Mouse (Mus musculus) hindbrain, postnatal 0 days (tissue): ENCODE data around the gene Rarg. TPM values are rescaled to one million over a fixed set of nuclear protein-coding genes. Genes with fewer than 3 reads are reported as not detected.

Experiments
- ATAC-seq: fragments of 200-750 bp; cut with Nextera tagmentation; 2 replicates; pipeline ENCODE4 v1.8.0; 2017; ENCODE audit warnings: mild to moderate bottlenecking, moderate TSS enrichment, moderate library complexity
- DNase-seq: peaks from one replicate; pipeline ENCODE4 v3.0.0-alpha.2; 2015; ENCODE audit warnings: low spot score
- H3K27ac ChIP-seq: fragments of 300-500 bp; sonication (generic); 2 replicates; pipeline ENCODE4 v1.5.1; 2014; ENCODE audit warnings: mild to moderate bottlenecking
- H3K27me3 ChIP-seq: fragments of 300-500 bp; sonication (generic); 2 replicates; pipeline ENCODE4 v1.6.1; 2014; ENCODE audit warnings: low read length, mixed read lengths; ENCODE audit not compliant: insufficient read depth
- H3K36me3 ChIP-seq: fragments of 300-500 bp; sonication (generic); 2 replicates; pipeline ENCODE4 v1.6.1; 2014; ENCODE audit warnings: low read length, mixed read lengths; ENCODE audit not compliant: insufficient read depth
- H3K4me1 ChIP-seq: fragments of 300-500 bp; sonication (generic); 2 replicates; pipeline ENCODE4 v1.6.1; 2014; ENCODE audit warnings: antibody characterized with exemption, low read length, mixed read lengths; ENCODE audit not compliant: insufficient read depth
- H3K4me2 ChIP-seq: fragments of 300-500 bp; sonication (generic); 2 replicates; pipeline ENCODE4 v1.6.1; 2014; ENCODE audit warnings: low read depth, mild to moderate bottlenecking, low read length, moderate library complexity, mixed read lengths
- H3K4me3 ChIP-seq: fragments of 300-500 bp; sonication (generic); 2 replicates; pipeline ENCODE4 v1.5.1; 2014; ENCODE audit warnings: low read length
- H3K9ac ChIP-seq: fragments of 300-500 bp; sonication (generic); replicated peaks from 2 replicates; pipeline ENCODE4 v1.6.1; 2014; ENCODE audit warnings: mild to moderate bottlenecking, low read length, moderate library complexity, mixed read lengths
- H3K9me3 ChIP-seq: fragments of 300-500 bp; sonication (generic); 2 replicates; pipeline ENCODE4 v1.6.1; 2016; ENCODE audit warnings: low read length, mixed read lengths
- CTCF ChIP-seq: IDR thresholded peaks from 2 replicates; pipeline ENCODE4 v1.5.1; 2016; ENCODE audit warnings: antibody characterized with exemption, control low read depth, low read depth
- WGBS: fragments of 180-500 bp; shearing (Covaris S2); extraction: QIAGEN DNeasy Blood & Tissue Kit; methylation state at CpG from one replicate; pipeline ENCODE4 v1.1.7; 2014; 5-methylcytosine and 5-hydroxymethylcytosine counted together
- polyA plus RNA-seq: library from polyadenylated mRNA; unstranded; fragments of >200 nt; fragmentation: Nextera tagmentation; extraction: Ambion mirVana; gene quantifications from 2 replicates; pipeline ENCODE4 v1.2.1, GENCODE M21; 2015
- total RNA-seq: library from RNA; depleted of rRNA; stranded (reverse); fragments of >200 nt; gene quantifications from 2 replicates; pipeline ENCODE4 v1.2.3, GENCODE M21; 2014; rRNA removed

Gene Rarg
- total and polyA plus RNA-seq, 2 experiments from 2014 or later: 4.4 to 8.8 TPM

GRCm38 (mm10) chr15:102188096-102188495 is 69.2 kb downstream of the Rarg start:
- 89% methylated on average over 10 of the region's 10 CpGs for WGBS
- Histone ChIP-seq H3K4me2 (no peak overlapping the region), H3K27ac (no peak overlapping the region), H3K4me3 (no peak overlapping the region), H3K9me3 (no peaks in the 10 kb centered on the region), H3K36me3 (peaks cover 9% of the 10 kb centered on the region; the same call in 1 of the 2 replicates), H3K4me1 (no peaks in the 10 kb centered on the region), H3K9ac (no peak overlapping the region), H3K27me3 (no peaks in the 10 kb centered on the region)
- TF ChIP-seq CTCF: no peak
- ATAC-seq (no peak), DNase-seq (no peak)

GRCm38 (mm10) chr15:102186239-102186638 is 71.1 kb downstream of the Rarg start:
- Histone ChIP-seq H3K27ac (no peak overlapping the region), H3K36me3 (peaks cover 9% of the 10 kb centered on the region; the same call in 1 of the 2 replicates), H3K4me3 (no peak overlapping the region), H3K9ac (no peak overlapping the region), H3K4me1 (no peaks in the 10 kb centered on the region), H3K4me2 (no peak overlapping the region), H3K27me3 (no peaks in the 10 kb centered on the region), H3K9me3 (no peaks in the 10 kb centered on the region)
- no peak for TF ChIP-seq CTCF
- no peak for DNase-seq
- no peak for ATAC-seq
- WGBS: 88% methylated on average over 11 of the region's 11 CpGs

Other genes with a start within 250 kb of the Rarg start
- gene Krt18, start 229.3 kb downstream of the Rarg start, total RNA-seq: 3.4 and 5.0 TPM in 2 replicates
- gene Krt18, start 229.3 kb downstream of the Rarg start, polyA plus RNA-seq: 12.6 and 13.6 TPM in 2 replicates
- gene Eif4b, start 183.7 kb downstream of the Rarg start, total RNA-seq: 114 and 121 TPM in 2 replicates
- 63.4 and 65.1 TPM in 2 replicates for gene Eif4b, start 183.7 kb downstream of the Rarg start, polyA plus RNA-seq
- 9.2 TPM in 2 replicates for gene Tns2, start 157.1 kb downstream of the Rarg start, total RNA-seq
- gene Tns2, start 157.1 kb downstream of the Rarg start, polyA plus RNA-seq: 5.5 and 6.2 TPM in 2 replicates
- gene Spryd3, start 121.3 kb downstream of the Rarg start, total RNA-seq: 113 and 118 TPM in 2 replicates
- gene Spryd3, start 121.3 kb downstream of the Rarg start, polyA plus RNA-seq: 98.6 and 110 TPM in 2 replicates
- gene Igfbp6, start 113.2 kb downstream of the Rarg start, total RNA-seq: 5.6 and 12.8 TPM in 2 replicates
- 9.7 and 11.5 TPM in 2 replicates for gene Igfbp6, start 113.2 kb downstream of the Rarg start, polyA plus RNA-seq
- gene Soat2, start 107.0 kb downstream of the Rarg start, total RNA-seq: 0.16 TPM in 1 of 2 replicates, not detected in the other
- gene Soat2, start 107.0 kb downstream of the Rarg start, polyA plus RNA-seq: 0.09 TPM in 1 of 2 replicates, not detected in the other
- gene Zfp740, start 54.3 kb downstream of the Rarg start, total RNA-seq: 49.5 and 61.0 TPM in 2 replicates
- gene Zfp740, start 54.3 kb downstream of the Rarg start, polyA plus RNA-seq: 33.8 and 37.7 TPM in 2 replicates
- gene Csad, start 52.8 kb downstream of the Rarg start, total RNA-seq: 56.9 and 67.2 TPM in 2 replicates
- 41.8 and 43.1 TPM in 2 replicates for gene Csad, start 52.8 kb downstream of the Rarg start, polyA plus RNA-seq
- gene Itgb7, start 25.6 kb downstream of the Rarg start, total RNA-seq: 0.40 and 1.2 TPM in 2 replicates
- 1.3 and 2.1 TPM in 2 replicates for gene Itgb7, start 25.6 kb downstream of the Rarg start, polyA plus RNA-seq
- not detected in 2 replicates for gene Gm9918, start 13.0 kb upstream of the Rarg start, total RNA-seq
- 0.06 TPM in 1 of 2 replicates, not detected in the other for gene Gm9918, start 13.0 kb upstream of the Rarg start, polyA plus RNA-seq
- 50.7 and 52.3 TPM in 2 replicates for gene Mfsd5, start 21.9 kb upstream of the Rarg start, total RNA-seq
- 67.9 and 68.3 TPM in 2 replicates for gene Mfsd5, start 21.9 kb upstream of the Rarg start, polyA plus RNA-seq
- gene Espl1, start 38.7 kb upstream of the Rarg start, total RNA-seq: 5.3 and 7.3 TPM in 2 replicates
- gene Espl1, start 38.7 kb upstream of the Rarg start, polyA plus RNA-seq: 2.3 and 3.8 TPM in 2 replicates
- gene Pfdn5, start 68.6 kb upstream of the Rarg start, total RNA-seq: 119 and 139 TPM in 2 replicates
- gene Pfdn5, start 68.6 kb upstream of the Rarg start, polyA plus RNA-seq: 531 and 540 TPM in 2 replicates
- gene Myg1, start 74.2 kb upstream of the Rarg start, total RNA-seq: 56.5 and 58.0 TPM in 2 replicates
- 78.8 and 79.8 TPM in 2 replicates for gene Myg1, start 74.2 kb upstream of the Rarg start, polyA plus RNA-seq
- gene Aaas, start 93.3 kb upstream of the Rarg start, total RNA-seq: 19.4 and 25.4 TPM in 2 replicates
- gene Aaas, start 93.3 kb upstream of the Rarg start, polyA plus RNA-seq: 31.4 and 36.4 TPM in 2 replicates
- gene Sp7, start 109.7 kb upstream of the Rarg start, total RNA-seq: 0.11 and 0.31 TPM in 2 replicates
- gene Sp7, start 109.7 kb upstream of the Rarg start, polyA plus RNA-seq: 0.38 and 0.40 TPM in 2 replicates
- gene Sp1, start 148.6 kb upstream of the Rarg start, total RNA-seq: 24.7 and 26.0 TPM in 2 replicates
- 3.0 and 3.5 TPM in 2 replicates for gene Sp1, start 148.6 kb upstream of the Rarg start, polyA plus RNA-seq
- gene Amhr2, start 187.8 kb upstream of the Rarg start, total RNA-seq: 0.16 TPM in 1 of 2 replicates, not detected in the other
- 0.36 and 0.62 TPM in 2 replicates for gene Amhr2, start 187.8 kb upstream of the Rarg start, polyA plus RNA-seq
- gene Prr13, start 201.5 kb upstream of the Rarg start, total RNA-seq: 27.4 and 28.0 TPM in 2 replicates
- 90.4 and 95.1 TPM in 2 replicates for gene Prr13, start 201.5 kb upstream of the Rarg start, polyA plus RNA-seq
- 151 and 157 TPM in 2 replicates for gene Pcbp2, start 213.0 kb upstream of the Rarg start, total RNA-seq
- 104 TPM in 2 replicates for gene Pcbp2, start 213.0 kb upstream of the Rarg start, polyA plus RNA-seq
- gene Gm10337, start 246.2 kb upstream of the Rarg start, total RNA-seq: not detected in 2 replicates
- gene Gm10337, start 246.2 kb upstream of the Rarg start, polyA plus RNA-seq: 2.7 and 7.3 TPM in 2 replicates